30 mouse cellular contexts compared by ENCODE assay signal in the genomic region with DNA sequence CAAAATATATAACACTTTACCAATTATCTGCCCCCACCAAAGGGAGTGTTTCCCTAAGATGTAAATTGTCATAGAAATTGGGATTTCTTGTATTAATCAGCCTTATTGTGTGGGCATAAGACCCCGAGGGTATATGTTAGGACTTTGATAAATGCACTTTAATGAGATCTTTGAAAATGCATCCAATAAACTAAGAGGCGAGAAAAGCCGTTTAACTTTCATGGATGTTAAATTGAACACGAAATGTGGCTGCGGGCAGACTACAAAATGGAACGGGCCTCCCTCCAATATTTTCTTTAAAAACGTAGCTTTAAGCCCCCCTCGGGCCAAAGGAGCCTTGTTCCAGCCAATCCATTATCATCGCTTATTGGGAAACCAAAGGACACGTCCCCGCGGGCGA. TPM values are rescaled to one million over a fixed set of nuclear protein-coding genes. Genes with fewer than 3 reads are reported as not detected.
A peak's percentile ranks its signal among the peaks of the same experiment; 100 is the strongest.
DNase-seq lines count a peak whose midpoint lies in the region; ATAC-seq and TF ChIP-seq lines count a peak whose summit lies in the region.
"Had no signal": no experiment of that assay in that cellular context is flagged by ENCODE, and none has a peak within 500 bp of the region (broad histone marks: within the 10 kb centered on the region; RNA-seq: fewer than 3 reads in every experiment).

No protein-coding gene starts in this region.

- 3% methylated on average over 13 of the region's 13 CpGs for WGBS in forebrain, postnatal 0 days
- 2% methylated on average over 13 of the region's 13 CpGs for WGBS in forebrain, embryonic 16.5 days
- 2% methylated on average over 13 of the region's 13 CpGs for WGBS in embryonic facial prominence, embryonic 10.5 days
- 3% methylated on average over 13 of the region's 13 CpGs for WGBS in hindbrain, embryonic 14.5 days
- WGBS in midbrain, embryonic 13.5 days: 2% methylated on average over 13 of the region's 13 CpGs

- no peak overlapping the region for H3K4me3 ChIP-seq in forebrain, postnatal 0 days (ENCODE audit: low read depth, low read length)
- H3K4me3 ChIP-seq in forebrain, embryonic 16.5 days (replicated peaks; ENCODE audit: low read length): no peak overlapping the region
- peak overlapping the region; percentile 55 for H3K4me3 ChIP-seq in embryonic facial prominence, embryonic 10.5 days
- H3K4me3 ChIP-seq in hindbrain, embryonic 14.5 days (replicated peaks; ENCODE audit: low read length): peak overlapping the region; percentile 10; the same call in 1 of the 2 replicates
- peak overlapping the region; percentile 41 for H3K4me3 ChIP-seq in midbrain, embryonic 13.5 days (replicated peaks)
- H3K4me3 ChIP-seq: heart, embryonic 10.5 days; liver, embryonic 13.5 days had no signal

- no peaks in the 10 kb centered on the region; the same call in 1 of the 2 replicates for H3K4me1 ChIP-seq in forebrain, postnatal 0 days (ENCODE audit: insufficient read depth)
- peaks cover 25% of the 10 kb centered on the region for H3K4me1 ChIP-seq in forebrain, embryonic 16.5 days (replicated peaks; ENCODE audit: control insufficient read depth, insufficient read depth, low read length)
- H3K4me1 ChIP-seq in embryonic facial prominence, embryonic 10.5 days: peaks cover 26% of the 10 kb centered on the region
- peaks cover 17% of the 10 kb centered on the region for H3K4me1 ChIP-seq in hindbrain, embryonic 14.5 days (replicated peaks; ENCODE audit: control insufficient read depth, insufficient read depth, low read length)
- H3K4me1 ChIP-seq in midbrain, embryonic 13.5 days (replicated peaks): peaks cover 45% of the 10 kb centered on the region

- H3K27ac ChIP-seq in forebrain, postnatal 0 days (ENCODE audit: low read depth, low read length): no peak overlapping the region
- no peak overlapping the region for H3K27ac ChIP-seq in forebrain, embryonic 16.5 days (ENCODE audit: low read length)
- no peak overlapping the region for H3K27ac ChIP-seq in embryonic facial prominence, embryonic 10.5 days (replicated peaks)
- no peak overlapping the region for H3K27ac ChIP-seq in hindbrain, embryonic 14.5 days
- peak overlapping the region; percentile 36; the same call in 1 of the 2 replicates for H3K27ac ChIP-seq in midbrain, embryonic 13.5 days
- H3K27ac ChIP-seq: heart, embryonic 10.5 days; intestine, embryonic 15.5 days; limb, embryonic 13.5 days; liver, embryonic 13.5 days had no signal

- no peak for TF ChIP-seq CTCF in forebrain, postnatal 0 days (IDR thresholded peaks at IDR 0.05; ENCODE audit: low read depth)

- H3K9me3 ChIP-seq in forebrain, postnatal 0 days (ENCODE audit: low read length): no peaks in the 10 kb centered on the region
- no peaks in the 10 kb centered on the region for H3K9me3 ChIP-seq in forebrain, embryonic 16.5 days (ENCODE audit: control insufficient read depth, low read length)
- H3K9me3 ChIP-seq in embryonic facial prominence, embryonic 10.5 days: no peaks in the 10 kb centered on the region
- no peaks in the 10 kb centered on the region for H3K9me3 ChIP-seq in hindbrain, embryonic 14.5 days (ENCODE audit: control insufficient read depth, low read length)
- H3K9me3 ChIP-seq in midbrain, embryonic 13.5 days: no peaks in the 10 kb centered on the region
- H3K9me3 ChIP-seq: heart, embryonic 10.5 days; intestine, embryonic 15.5 days; limb, embryonic 13.5 days; liver, embryonic 13.5 days had no signal

- peaks cover 91% of the 10 kb centered on the region for H3K27me3 ChIP-seq in forebrain, postnatal 0 days (ENCODE audit: insufficient read depth, low read length)
- peaks cover 90% of the 10 kb centered on the region for H3K27me3 ChIP-seq in forebrain, embryonic 16.5 days (replicated peaks; ENCODE audit: control insufficient read depth, insufficient read depth, low read length)
- H3K27me3 ChIP-seq in embryonic facial prominence, embryonic 10.5 days (replicated peaks; ENCODE audit: low read depth, poor library complexity, severe bottlenecking): peaks cover 100% of the 10 kb centered on the region
- peaks cover 96% of the 10 kb centered on the region for H3K27me3 ChIP-seq in hindbrain, embryonic 14.5 days (ENCODE audit: control insufficient read depth, insufficient read depth, low read length)
- peaks cover 96% of the 10 kb centered on the region for H3K27me3 ChIP-seq in midbrain, embryonic 13.5 days

- no peak overlapping the region for H3K9ac ChIP-seq in forebrain, postnatal 0 days
- no peak overlapping the region for H3K9ac ChIP-seq in forebrain, embryonic 16.5 days (replicated peaks; ENCODE audit: low read depth, low read length)
- no peak overlapping the region for H3K9ac ChIP-seq in hindbrain, embryonic 14.5 days
- 0 out of 2 replicates have a peak overlapping the region, but pooled peaks have one; percentile 55 for H3K9ac ChIP-seq in midbrain, embryonic 13.5 days (replicated peaks)
- H3K9ac ChIP-seq: intestine, embryonic 15.5 days; limb, embryonic 13.5 days; liver, embryonic 13.5 days had no signal

- H3K4me2 ChIP-seq in forebrain, postnatal 0 days (ENCODE audit: low read depth): no peak overlapping the region
- H3K4me2 ChIP-seq in forebrain, embryonic 16.5 days (ENCODE audit: low read length): no peak overlapping the region
- H3K4me2 ChIP-seq in hindbrain, embryonic 14.5 days (replicated peaks): 0 out of 2 replicates have a peak overlapping the region, but pooled peaks have one; percentile 2
- H3K4me2 ChIP-seq in midbrain, embryonic 13.5 days (replicated peaks): peak overlapping the region; percentile 58
- H3K4me2 ChIP-seq: limb, embryonic 13.5 days; liver, embryonic 13.5 days had no signal

- no peaks in the 10 kb centered on the region for H3K36me3 ChIP-seq in forebrain, postnatal 0 days (ENCODE audit: insufficient read depth)
- no peaks in the 10 kb centered on the region for H3K36me3 ChIP-seq in forebrain, embryonic 16.5 days (ENCODE audit: control insufficient read depth, insufficient read depth)
- H3K36me3 ChIP-seq in embryonic facial prominence, embryonic 10.5 days (replicated peaks): no peaks in the 10 kb centered on the region
- no peaks in the 10 kb centered on the region for H3K36me3 ChIP-seq in hindbrain, embryonic 14.5 days (replicated peaks; ENCODE audit: control insufficient read depth, insufficient read depth)
- no peaks in the 10 kb centered on the region for H3K36me3 ChIP-seq in midbrain, embryonic 13.5 days
- H3K36me3 ChIP-seq: G1E; heart, embryonic 10.5 days; intestine, embryonic 15.5 days; limb, embryonic 13.5 days; liver, embryonic 13.5 days had no signal

- peak; percentile 26 for DNase-seq in forebrain, postnatal 0 days
- no peak for DNase-seq in embryonic facial prominence, embryonic 10.5 days (ENCODE audit: low spot score)
- DNase-seq in hindbrain, embryonic 14.5 days (ENCODE audit: low spot score): no peak
- no peak for DNase-seq in natural killer cell, adult 2 months (ENCODE audit: low spot score in 2 of 2)
- no peak for DNase-seq in kidney, postnatal 4 days
- DNase-seq in c-Kit-positive CD71-positive TER-119-positive erythroid progenitor cells, embryonic 14.5 days (ENCODE audit: low spot score): no peak
- DNase-seq: adrenal gland, adult 8-10 months; B cell, adult 2 months; cerebellum, adult 18-20 months; heart, postnatal 4 days; kidney, adult 8-10 months; kidney, postnatal 14 days; layer of hippocampus, postnatal 36 days; liver, embryonic 13.5 days; lung, adult 2 months; lung, postnatal 14 days; right cerebral cortex, adult 18-20 months had no signal

- ATAC-seq in forebrain, postnatal 0 days: no peak
- ATAC-seq in forebrain, embryonic 16.5 days: no peak
- no peak for ATAC-seq in hindbrain, embryonic 14.5 days (ENCODE audit: low FRiP score)
- no peak for ATAC-seq in midbrain, embryonic 13.5 days
- ATAC-seq: intestine, embryonic 15.5 days had no signal

RNA-seq across cellular contexts. Expression of a gene that starts 1.3 kb away (rescaled TPM):
- 7.1 and 7.9 TPM in 2 replicates for total RNA-seq in forebrain, postnatal 0 days (2014; rRNA removed)
- polyA plus RNA-seq in forebrain, postnatal 0 days (2015; fragmentation: Nextera tagmentation; extraction: Ambion mirVana): 3.4 and 6.0 TPM in 2 replicates
- 1.2 and 1.4 TPM in 2 replicates for polyA plus RNA-seq in forebrain, embryonic 16.5 days (2015; fragmentation: Nextera tagmentation; extraction: Ambion mirVana)
- polyA plus RNA-seq in embryonic facial prominence, embryonic 10.5 days (2016; fragmentation: Nextera tagmentation; extraction: Ambion mirVana): 1.2 and 2.8 TPM in 2 replicates
- 5.0 and 5.1 TPM in 2 replicates for polyA plus RNA-seq in hindbrain, embryonic 14.5 days (2014; fragmentation: Nextera tagmentation; extraction: Ambion mirVana)
- 8.7 and 10.5 TPM in 2 replicates for polyA plus RNA-seq in midbrain, embryonic 13.5 days (2015; fragmentation: Nextera tagmentation; extraction: Ambion mirVana)
- total RNA-seq: adrenal gland, adult 8-10 months; CH12.LX; G1E; gastrocnemius, adult 8-10 months; granulocyte monocyte progenitor cell, adult 5-6 weeks; heart, postnatal 4 days; megakaryocyte progenitor cell, adult 5-6 weeks had no signal
- polyA plus RNA-seq: embryonic facial prominence, embryonic 14.5 days; G1E; heart, embryonic 16.5 days; limb, embryonic 13.5 days; liver, embryonic 13.5 days; lung, adult 2 months; urinary bladder, adult 2 months had no signal

Comparison
In these comparisons a context has a peak if more than half of its experiments do, and no peak if none do; other contexts are left out.
1. H3K4me2 ChIP-seq: peak in hindbrain, embryonic 14.5 days (single experiment) and midbrain, embryonic 13.5 days (single experiment); none in forebrain, postnatal 0 days (single experiment) and forebrain, embryonic 16.5 days (single experiment).
2. H3K4me3 ChIP-seq: peak in embryonic facial prominence, embryonic 10.5 days (single experiment), hindbrain, embryonic 14.5 days (single experiment) and midbrain, embryonic 13.5 days (single experiment); none in forebrain, postnatal 0 days (single experiment) and forebrain, embryonic 16.5 days (single experiment).